Mouse (Mus musculus) embryonic fibroblast, embryonic 13.5 days (primary cell): ENCODE results near the gene Fam50b. TPM values are rescaled to one million over a fixed set of nuclear protein-coding genes. Genes with fewer than 3 reads are reported as not detected.

ENCODE experiments used
- H3K27ac ChIP-seq: 2 replicates; pipeline ENCODE4 v1.5.1; 2012; ENCODE audit warnings: low read length, control low read depth, inconsistent platforms; ENCODE audit not compliant: insufficient read depth
- H3K4me1 ChIP-seq: 2 replicates; pipeline ENCODE4 v1.6.1; 2011; ENCODE audit warnings: low read length; ENCODE audit not compliant: control insufficient read depth, insufficient read depth
- H3K4me3 ChIP-seq: 2 replicates; pipeline ENCODE4 v1.5.1; 2011; ENCODE audit warnings: mild to moderate bottlenecking, control low read depth, low read length; ENCODE audit not compliant: insufficient read depth
- CTCF ChIP-seq: IDR thresholded peaks from 2 replicates; pipeline ENCODE4 v1.5.1; 2011; ENCODE audit warnings: mild to moderate bottlenecking, control low read depth, low read length, moderate library complexity, borderline replicate concordance; ENCODE audit not compliant: insufficient read depth
- POLR2A ChIP-seq: IDR thresholded peaks from 2 replicates; pipeline ENCODE4 v1.6.1; 2011; ENCODE audit warnings: low read depth, mild to moderate bottlenecking, control low read depth, low read length, moderate library complexity
- polyA plus RNA-seq: library from polyadenylated mRNA; stranded (reverse); fragments of >200 nt; gene quantifications from 2 replicates; pipeline ENCODE4 v1.2.4, GENCODE M21; 2011; ENCODE audit warnings: low read depth; ENCODE audit not compliant: missing spikeins, insufficient read length

Gene Fam50b
- polyA plus RNA-seq, 1 experiment: not detected

GRCm38 (mm10) chr13:34762865-34763264 lies 28.2 kb downstream of the Fam50b start:
- H3K4me1 ChIP-seq: peaks cover 15% of the 10 kb centered on the region
- no peak overlapping the region for H3K4me3 ChIP-seq
- H3K27ac ChIP-seq: no peak overlapping the region
- TF ChIP-seq CTCF (no peak), POLR2A (no peak)

GRCm38 (mm10) chr13:34765269-34765668 lies 30.6 kb downstream of the Fam50b start:
- Histone ChIP-seq H3K27ac (no peak overlapping the region), H3K4me3 (no peak overlapping the region), H3K4me1 (peaks cover 15% of the 10 kb centered on the region)
- TF ChIP-seq POLR2A (no peak), CTCF (no peak)

GRCm38 (mm10) chr13:34766572-34766971 lies 31.9 kb downstream of the Fam50b start:
- H3K27ac ChIP-seq: no peak overlapping the region
- TF ChIP-seq CTCF (no peak; the same call in 1 of the 2 replicates), POLR2A (no peak)

GRCm38 (mm10) chr13:34767527-34768292 lies 33.1 kb downstream of the Fam50b start:
- Histone ChIP-seq H3K4me1 (peaks cover 3% of the 10 kb centered on the region; the same call in 1 of the 2 replicates), H3K4me3 (no peak overlapping the region), H3K27ac (no peak overlapping the region)
- TF ChIP-seq POLR2A: no peak

More at GRCm38 (mm10) chr13:34766572-34766971, 31.9 kb downstream of the Fam50b start:
- Histone ChIP-seq H3K4me3 (no peak overlapping the region), H3K4me1 (peaks cover 8% of the 10 kb centered on the region; the same call in 1 of the 2 replicates)

- Histone ChIP-seq H3K4me1 (no peaks in the 10 kb centered on the region), H3K4me3 (no peak overlapping the region), H3K27ac (no peak overlapping the region)
- no peak for TF ChIP-seq CTCF
- no peak for TF ChIP-seq POLR2A
Observed at GRCm38 (mm10) chr13:34776767-34777166, 42.1 kb downstream of the Fam50b start.

- TF ChIP-seq POLR2A (no peak), CTCF (no peak)
- no peak overlapping the region for H3K4me3 ChIP-seq
- peaks cover 13% of the 10 kb centered on the region for H3K4me1 ChIP-seq
- H3K27ac ChIP-seq: no peak overlapping the region
Observed at GRCm38 (mm10) chr13:34780856-34781610, 46.4 kb downstream of the Fam50b start.

GRCm38 (mm10) chr13:34781611-34782009 lies 47.0 kb downstream of the Fam50b start:
- Histone ChIP-seq H3K27ac (no peak overlapping the region), H3K4me1 (peaks cover 13% of the 10 kb centered on the region), H3K4me3 (no peak overlapping the region)
- TF ChIP-seq CTCF (no peak), POLR2A (no peak)

GRCm38 (mm10) chr13:34784818-34785217 lies 50.2 kb downstream of the Fam50b start:
- TF ChIP-seq CTCF (no peak), POLR2A (no peak)
- H3K27ac ChIP-seq: peak overlapping the region; percentile 21; the same call in 1 of the 2 replicates
- H3K4me1 ChIP-seq: peaks cover 29% of the 10 kb centered on the region
- no peak overlapping the region for H3K4me3 ChIP-seq

- TF ChIP-seq POLR2A (no peak), CTCF (no peak)
- Histone ChIP-seq H3K27ac (no peak overlapping the region), H3K4me1 (peaks cover 31% of the 10 kb centered on the region), H3K4me3 (no peak overlapping the region)
Observed at GRCm38 (mm10) chr13:34786634-34787033, 52.0 kb downstream of the Fam50b start.

- Histone ChIP-seq H3K4me3 (no peak overlapping the region), H3K27ac (no peak overlapping the region)
- TF ChIP-seq CTCF (no peak), POLR2A (no peak)
Observed at GRCm38 (mm10) chr13:34787546-34787945, 52.9 kb downstream of the Fam50b start.

More at GRCm38 (mm10) chr13:34787546-34787945, 52.9 kb downstream of the Fam50b start:
- peaks cover 31% of the 10 kb centered on the region for H3K4me1 ChIP-seq
